Mouse (Mus musculus) lung, adult 2 months (tissue): ENCODE data around the gene Efhc1.

ENCODE experiments used
- CTCF ChIP-seq: fragments of 200-500 bp; IDR thresholded peaks from 2 replicates; pipeline ENCODE4 v1.5.1; 2011; ENCODE audit warnings: mild to moderate bottlenecking, low read length, control low read depth; ENCODE audit not compliant: insufficient read depth
- POLR2A ChIP-seq: fragments of 200-500 bp; IDR thresholded peaks from 2 replicates; pipeline ENCODE4 v1.6.1; 2011; ENCODE audit warnings: low read depth, mild to moderate bottlenecking, control low read depth, low read length, borderline replicate concordance; ENCODE audit errors: extremely low read depth

DNA sequence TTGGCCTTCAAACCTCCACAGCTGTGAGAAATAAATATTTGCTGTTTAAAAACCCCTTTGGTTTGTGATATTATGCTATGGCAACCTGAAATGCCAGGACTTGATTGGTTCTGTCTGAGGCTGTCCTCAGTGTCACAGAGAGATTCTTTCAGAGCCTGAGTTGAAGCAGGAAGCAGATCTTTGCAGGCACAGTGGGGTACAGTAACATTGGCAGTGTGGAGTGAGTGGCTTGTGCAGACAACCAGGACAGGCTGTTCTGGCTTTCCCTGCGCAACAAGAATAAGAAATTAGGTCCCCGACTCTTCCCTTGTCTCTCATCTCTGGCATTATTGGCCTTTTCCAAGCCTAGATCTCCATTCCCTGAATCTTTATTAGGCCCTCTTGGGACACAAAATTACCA, 31.7 kb upstream of the Efhc1 start:
- TF ChIP-seq CTCF (no peak), POLR2A (no peak)
